Mouse (Mus musculus) G1E-ER4 (cell line): Measurements from ENCODE around the gene Tmem164. TPM values are rescaled to one million over a fixed set of nuclear protein-coding genes. Genes with fewer than 3 reads are reported as not detected.

Experiments
- GATA1 ChIP-seq: IDR thresholded peaks from one replicate; pipeline ENCODE4 v1.8.0; 2012; ENCODE audit warnings: low read length, inconsistent platforms
- polyA plus RNA-seq: library from polyadenylated mRNA; stranded (reverse); fragments of >175 nt; gene quantifications from 2 replicates; pipeline ENCODE4 v1.2.3, GENCODE M21; 2012

Gene Tmem164
- polyA plus RNA-seq, 1 experiment: 42.1 TPM

- TF ChIP-seq GATA1: no peak
These were observed 473 bp downstream of the Tmem164 start for GRCm38 (mm10) chrX:142681616-142682141.

- no peak for TF ChIP-seq GATA1
These were observed 1.1 kb downstream of the Tmem164 start for GRCm38 (mm10) chrX:142682176-142682820.

- TF ChIP-seq GATA1: no peak
These were observed 1.8 kb downstream of the Tmem164 start for GRCm38 (mm10) chrX:142682990-142683389.

- no peak for TF ChIP-seq GATA1
These were observed 3.5 kb downstream of the Tmem164 start for GRCm38 (mm10) chrX:142684674-142685073.

GRCm38 (mm10) chrX:142685676-142686075 is 4.5 kb downstream of the Tmem164 start:
- TF ChIP-seq GATA1: no peak

- no peak for TF ChIP-seq GATA1
These were observed 7.3 kb downstream of the Tmem164 start for GRCm38 (mm10) chrX:142688509-142688908.

- no peak for TF ChIP-seq GATA1
These were observed 12.1 kb downstream of the Tmem164 start for GRCm38 (mm10) chrX:142693256-142693655.

- no peak for TF ChIP-seq GATA1
These were observed 13.1 kb downstream of the Tmem164 start for GRCm38 (mm10) chrX:142694338-142694737.

- no peak for TF ChIP-seq GATA1
These were observed 13.7 kb downstream of the Tmem164 start for GRCm38 (mm10) chrX:142694856-142695255.

- no peak for TF ChIP-seq GATA1
These were observed 15.6 kb downstream of the Tmem164 start for GRCm38 (mm10) chrX:142696789-142697188.

GRCm38 (mm10) chrX:142697545-142698204 is 16.5 kb downstream of the Tmem164 start:
- no peak for TF ChIP-seq GATA1

GRCm38 (mm10) chrX:142698212-142698611 is 17.0 kb downstream of the Tmem164 start:
- TF ChIP-seq GATA1: no peak

- no peak for TF ChIP-seq GATA1
These were observed 20.9 kb downstream of the Tmem164 start for GRCm38 (mm10) chrX:142702094-142702493.

- TF ChIP-seq GATA1: no peak
These were observed 21.4 kb downstream of the Tmem164 start for GRCm38 (mm10) chrX:142702566-142702965.

GRCm38 (mm10) chrX:142703953-142704352 is 22.7 kb downstream of the Tmem164 start:
- no peak for TF ChIP-seq GATA1

- TF ChIP-seq GATA1: no peak
These were observed 27.1 kb downstream of the Tmem164 start for GRCm38 (mm10) chrX:142708257-142708656.

- no peak for TF ChIP-seq GATA1
These were observed 34.8 kb downstream of the Tmem164 start for GRCm38 (mm10) chrX:142716014-142716413.
